Mouse (Mus musculus) thymus, adult 2 months (tissue): Measurements from ENCODE around the gene Cnih4.
A peak's percentile ranks its signal among the peaks of the same experiment; 100 is the strongest.

Experiments used
- CTCF ChIP-seq: fragments of 200-500 bp; IDR thresholded peaks from 2 replicates; pipeline ENCODE4 v1.5.1; 2012; ENCODE audit warnings: mild to moderate bottlenecking, control low read depth, low read length, moderate library complexity, borderline replicate concordance; ENCODE audit not compliant: control insufficient read depth, poor library complexity, insufficient read depth; ENCODE audit errors: extremely low read depth
- POLR2A ChIP-seq: fragments of 200-500 bp; IDR thresholded peaks from 2 replicates; pipeline ENCODE4 v1.6.1; 2012; ENCODE audit warnings: mild to moderate bottlenecking, low read length, control low read depth, moderate library complexity; ENCODE audit not compliant: control insufficient read depth, poor library complexity, insufficient read depth; ENCODE audit errors: extremely low read depth

GRCm38 (mm10) chr1:181143950-181144836 is at the start of gene Cnih4, which contains the start of gene Nvl:
- TF ChIP-seq CTCF (no peak), POLR2A (0 out of 2 replicates have a peak, but pooled peaks have one; percentile 28)
